Mouse (Mus musculus): ENCODE measurements around the gene Abcg5.

Abcg5 gene

DNA sequence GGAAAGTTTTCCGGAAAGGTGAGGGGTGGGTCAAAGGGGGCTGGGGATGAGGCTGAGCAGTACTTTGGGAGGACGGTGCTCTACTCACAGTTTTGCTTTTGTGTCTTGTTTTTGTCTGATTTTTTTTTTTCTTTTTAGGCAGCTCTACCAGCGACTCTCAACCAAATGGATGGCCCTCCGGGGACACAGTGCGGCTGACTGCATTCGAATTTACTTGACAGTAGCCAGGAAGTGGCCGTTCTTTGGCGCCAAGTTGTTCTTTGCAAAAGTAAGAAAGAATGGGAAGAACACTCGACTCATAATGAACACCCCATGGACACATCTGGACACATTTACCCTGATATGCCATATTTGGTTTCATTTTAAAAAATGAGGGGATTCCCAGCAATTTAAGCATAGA is 71.3 kb downstream of the Abcg5 start:
- in situ Hi-C loops (cut with MboI) = no loop called here

DNA sequence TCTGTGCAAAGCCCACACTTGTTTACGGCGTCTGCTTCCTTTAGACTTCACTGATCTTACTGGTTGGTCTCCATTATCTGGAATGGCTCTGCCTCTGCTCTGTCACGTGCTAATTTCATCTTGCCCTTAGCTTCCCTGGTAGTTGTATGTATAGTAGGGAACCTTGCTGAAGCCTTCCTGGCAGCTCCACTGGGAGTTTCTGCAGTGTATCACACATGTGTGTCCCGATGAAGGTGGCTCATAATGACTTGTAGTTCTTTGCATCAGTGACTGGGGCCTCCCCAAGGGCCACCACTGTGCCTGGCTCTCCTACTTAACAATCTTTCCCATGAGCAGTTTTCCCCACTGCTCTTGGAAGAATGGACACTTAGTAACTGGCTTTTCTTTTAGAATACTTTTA is 74.2 kb downstream of the Abcg5 start:
- in situ Hi-C loops (cut with MboI) = no loop called here
